Mouse (Mus musculus): ENCODE measurements at regions not wholly inside any gene's neighbourhood (a gene's known extent, or its start where the extent isn't known, plus 50 kb on each side); places are given as distances from the start of the nearest gene placed in this dataset.
A peak's percentile ranks its signal among the peaks of the same experiment; 100 is the strongest.

DNA sequence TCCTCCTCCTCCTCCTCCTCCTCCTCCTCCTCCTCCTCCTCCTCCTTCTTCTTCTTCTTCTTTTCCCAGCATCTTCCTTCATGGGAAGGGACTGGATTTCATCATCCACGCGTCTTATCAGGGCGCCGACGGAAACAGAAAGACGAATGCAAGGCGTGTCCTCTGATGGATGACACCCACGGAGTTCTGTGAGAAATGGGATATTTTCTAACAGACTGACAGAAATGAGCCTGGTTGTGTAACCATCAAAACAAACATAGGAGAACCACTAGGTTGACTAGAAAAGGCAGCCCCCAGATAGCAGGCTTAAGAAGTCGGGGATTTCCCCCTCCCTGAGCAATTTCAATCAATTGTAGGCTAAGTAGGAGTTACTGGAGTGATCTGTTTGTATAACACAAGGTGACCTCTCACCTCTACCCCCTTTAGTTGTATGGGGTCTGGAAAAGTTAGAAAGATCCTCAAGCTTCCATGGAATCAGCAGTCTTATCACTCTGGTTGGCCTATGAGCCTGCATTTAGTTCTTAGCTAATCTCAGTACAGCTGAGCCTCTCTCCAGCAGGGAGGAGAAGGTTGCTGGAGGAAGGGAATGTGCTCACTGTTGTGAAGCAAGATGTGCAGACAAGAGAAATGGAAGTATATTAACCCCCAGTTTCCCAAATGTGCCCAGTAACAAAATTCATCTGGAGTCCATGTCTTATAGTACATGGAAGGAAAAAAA lies 260.0 kb upstream of the Lyplal1 start:
- DNase-seq (ENCODE audit: low spot score in 2 of 2) = no peak

DNA sequence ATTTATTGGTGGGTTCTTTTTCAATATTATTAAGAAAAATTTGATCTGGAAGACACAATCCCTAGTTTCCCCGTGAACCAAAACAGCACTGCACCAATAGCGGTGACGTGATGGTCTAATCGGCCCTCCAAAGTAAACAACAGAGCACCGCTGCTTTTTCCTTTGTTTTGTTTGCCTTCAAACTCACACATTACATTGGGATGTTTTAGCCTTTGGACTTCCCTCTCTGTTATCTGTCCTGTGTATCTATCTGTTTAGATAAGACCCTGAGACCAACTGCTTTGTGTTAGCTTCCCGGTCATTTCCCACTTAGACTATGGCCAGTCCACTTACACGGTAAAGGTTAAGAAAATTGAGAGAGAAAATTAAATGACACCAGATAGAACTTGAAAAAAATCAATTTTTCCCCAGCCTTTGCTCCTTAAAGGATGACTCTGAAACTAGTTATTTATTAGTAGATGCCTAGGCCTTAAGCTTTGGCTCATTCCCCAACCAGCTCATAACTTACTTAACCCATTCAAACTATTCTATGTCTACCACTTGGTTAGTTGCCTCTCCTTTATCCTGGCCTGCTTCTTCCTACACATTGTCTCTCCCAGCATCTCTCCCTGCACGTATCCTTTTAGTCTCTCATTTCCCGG lies 257.0 kb upstream of the Lyplal1 start:
- no peak for DNase-seq (ENCODE audit: low spot score in 2 of 2)

DNA sequence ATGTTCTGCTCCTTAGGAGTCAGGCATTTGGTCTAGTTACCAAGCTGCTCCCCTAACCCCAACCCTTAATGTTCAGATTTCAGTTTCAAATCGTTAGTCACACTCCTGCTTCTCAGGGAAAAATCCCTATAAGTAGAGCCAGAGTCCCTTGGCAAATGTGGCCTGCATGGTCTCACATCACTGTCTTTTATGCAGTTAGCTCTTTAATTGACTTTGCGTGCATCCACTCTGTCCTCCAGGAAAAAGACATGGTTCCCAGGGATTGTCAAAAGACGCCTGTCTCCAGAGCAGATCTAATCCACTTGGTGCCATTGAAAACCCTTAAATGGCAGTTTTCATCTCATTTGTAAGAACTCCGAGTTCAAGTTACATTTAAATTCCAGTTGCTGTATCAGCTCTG lies 256.3 kb upstream of the Lyplal1 start:
- no peak for DNase-seq (ENCODE audit: low spot score in 2 of 2)

DNA sequence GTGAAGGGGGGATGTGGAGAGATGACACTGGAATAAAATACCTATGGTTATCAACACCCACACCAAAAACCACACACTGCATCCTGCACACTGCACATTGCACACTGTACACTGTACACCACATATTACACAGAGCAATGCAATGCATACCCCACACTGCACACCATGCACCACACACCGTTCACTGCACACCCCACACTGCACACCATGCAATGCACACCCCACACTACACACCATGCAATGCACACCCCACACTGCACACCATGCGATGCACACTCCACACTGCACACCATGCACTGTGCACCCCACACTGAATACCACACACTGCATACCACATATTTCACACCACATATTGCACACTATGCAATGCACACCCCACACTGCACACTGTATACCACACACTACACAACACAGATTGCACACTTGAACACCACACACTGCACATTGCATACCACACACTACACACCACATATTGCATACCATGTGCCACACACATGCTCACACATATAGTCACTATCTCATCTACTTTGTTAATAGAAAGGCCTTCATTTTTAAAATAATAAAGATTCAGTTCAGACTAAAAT lies 255.8 kb upstream of the Lyplal1 start:
- no peak for DNase-seq (ENCODE audit: low spot score in 2 of 2)

DNA sequence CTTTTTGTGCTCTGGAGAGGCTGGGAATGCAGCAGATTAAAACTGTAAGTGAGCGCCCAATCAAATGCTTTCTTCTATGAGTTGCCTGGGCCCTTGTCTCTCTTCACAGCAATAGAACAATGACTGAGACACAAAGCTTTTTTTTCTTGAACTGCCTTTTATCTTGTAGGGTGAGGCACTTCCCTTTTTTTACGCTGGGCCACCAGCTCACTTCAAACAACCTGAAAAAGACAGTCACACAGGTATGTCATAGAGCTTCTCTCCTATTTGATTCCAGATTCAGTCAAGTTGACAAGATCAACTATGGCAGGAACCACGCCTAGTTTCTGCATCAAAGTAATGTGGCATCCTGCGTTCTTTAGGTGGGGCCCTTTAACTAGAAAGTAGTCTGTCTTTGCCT lies 246.2 kb upstream of the Lyplal1 start:
- no peak for DNase-seq (ENCODE audit: low spot score in 2 of 2)

DNA sequence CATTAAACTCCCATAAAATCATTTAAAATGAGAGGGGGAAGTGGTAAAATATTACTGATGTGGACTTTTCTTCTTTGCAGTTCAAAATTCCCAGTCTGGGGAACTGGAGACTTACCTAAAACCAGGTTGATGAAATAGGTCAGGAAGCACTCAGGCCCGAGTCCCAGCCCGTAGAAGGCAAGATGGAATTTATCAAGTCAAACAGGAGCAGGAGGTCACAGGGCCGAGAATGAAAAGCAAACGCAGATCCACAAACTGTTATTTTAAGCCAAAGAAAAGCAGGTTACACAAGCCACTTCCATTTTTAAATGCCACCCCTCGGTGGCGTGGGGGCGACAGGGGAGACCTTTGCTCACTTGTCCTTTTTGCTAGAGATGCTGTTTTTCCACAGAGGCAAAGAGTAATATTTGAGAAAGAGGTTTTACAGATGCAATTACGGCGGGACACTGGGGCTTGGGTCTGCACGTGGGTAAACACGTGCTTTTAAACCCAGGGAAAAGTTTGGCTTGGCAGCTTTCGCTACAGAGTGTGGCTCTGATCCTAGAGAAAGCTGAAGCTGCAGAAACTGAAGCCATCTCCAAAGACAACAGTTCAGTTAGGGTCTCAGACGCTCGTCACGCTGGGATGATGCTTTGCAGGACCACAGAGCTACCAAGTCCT lies 241.0 kb upstream of the Lyplal1 start:
- peak in 1 of 2 experiments; percentile 49 for DNase-seq (ENCODE audit: low spot score in 2 of 2)

DNA sequence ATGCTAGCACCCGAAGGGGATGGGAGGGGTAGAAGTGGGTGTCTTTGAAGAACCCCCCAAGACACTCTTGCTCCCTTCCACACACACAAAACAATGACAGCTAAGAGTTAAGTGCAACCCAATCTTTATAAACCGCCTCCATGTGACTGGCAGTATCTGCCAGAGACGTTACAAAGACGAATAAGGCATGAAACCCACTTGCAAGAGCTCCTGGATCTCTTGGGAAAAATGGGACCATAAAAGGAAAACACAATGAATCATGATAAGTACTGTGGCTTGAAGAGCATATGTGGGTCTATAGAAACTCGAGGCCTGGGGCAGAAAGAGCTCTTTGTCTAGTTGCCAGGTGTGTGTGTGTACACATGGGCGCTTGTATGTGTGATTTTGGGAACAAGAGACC lies 237.6 kb upstream of the Lyplal1 start:
- no peak for DNase-seq (ENCODE audit: low spot score in 2 of 2)

DNA sequence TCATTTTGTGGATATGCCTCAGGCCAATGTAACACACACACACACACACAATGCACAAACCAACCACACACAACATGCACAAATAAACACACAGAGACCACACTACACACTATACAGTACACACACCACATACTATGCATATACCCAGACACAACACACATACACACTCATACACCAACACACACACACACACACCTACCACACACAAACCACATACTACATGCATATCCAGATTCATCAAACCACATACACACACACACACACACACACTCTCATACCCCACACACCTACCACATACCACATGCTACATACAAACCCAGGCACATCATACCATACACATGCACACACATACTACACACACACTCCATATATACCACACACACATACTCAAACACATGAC lies 237.0 kb upstream of the Lyplal1 start:
- no peak for DNase-seq (ENCODE audit: low spot score in 2 of 2)

DNA sequence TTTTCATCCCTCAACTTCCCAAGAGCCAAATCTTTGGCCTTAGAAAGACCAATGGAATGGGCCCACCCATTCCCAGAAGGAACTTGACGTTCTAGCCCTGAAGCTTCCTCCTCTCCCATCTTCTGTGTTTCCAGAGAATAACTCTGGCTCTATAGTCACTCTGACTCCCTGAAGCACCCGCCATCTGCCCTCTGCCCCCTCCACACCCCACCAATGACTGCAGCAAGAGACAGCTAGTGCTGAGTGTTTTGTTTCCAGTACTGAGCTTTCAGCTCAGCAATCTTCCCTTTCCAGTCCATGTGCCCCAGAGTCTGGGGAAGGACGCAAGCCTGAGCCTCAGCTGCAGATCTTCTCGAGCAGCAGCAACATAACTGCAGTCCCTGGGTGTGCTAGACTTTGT lies 233.3 kb upstream of the Lyplal1 start:
- no peak for DNase-seq (ENCODE audit: low spot score in 2 of 2)

DNA sequence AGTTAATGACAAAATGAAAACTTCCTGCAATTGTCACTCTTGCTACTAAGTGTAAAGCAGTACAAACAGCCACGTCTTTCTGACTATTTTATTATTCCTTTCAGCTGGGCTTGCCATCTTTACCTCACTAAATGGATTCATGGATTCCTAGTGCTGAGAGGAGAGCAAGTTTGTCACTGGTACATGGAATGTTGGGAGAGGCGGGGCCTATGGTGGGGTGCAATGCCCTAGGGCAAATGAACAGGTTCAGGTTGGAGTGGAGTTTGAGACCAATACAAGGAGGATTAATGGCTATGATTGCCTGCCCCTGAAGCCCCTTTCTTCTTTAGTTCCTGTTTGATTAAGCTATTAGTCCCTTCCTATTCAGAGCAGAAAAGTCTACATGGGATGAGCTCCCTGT lies 232.9 kb upstream of the Lyplal1 start:
- no peak for DNase-seq (ENCODE audit: low spot score in 2 of 2)

DNA sequence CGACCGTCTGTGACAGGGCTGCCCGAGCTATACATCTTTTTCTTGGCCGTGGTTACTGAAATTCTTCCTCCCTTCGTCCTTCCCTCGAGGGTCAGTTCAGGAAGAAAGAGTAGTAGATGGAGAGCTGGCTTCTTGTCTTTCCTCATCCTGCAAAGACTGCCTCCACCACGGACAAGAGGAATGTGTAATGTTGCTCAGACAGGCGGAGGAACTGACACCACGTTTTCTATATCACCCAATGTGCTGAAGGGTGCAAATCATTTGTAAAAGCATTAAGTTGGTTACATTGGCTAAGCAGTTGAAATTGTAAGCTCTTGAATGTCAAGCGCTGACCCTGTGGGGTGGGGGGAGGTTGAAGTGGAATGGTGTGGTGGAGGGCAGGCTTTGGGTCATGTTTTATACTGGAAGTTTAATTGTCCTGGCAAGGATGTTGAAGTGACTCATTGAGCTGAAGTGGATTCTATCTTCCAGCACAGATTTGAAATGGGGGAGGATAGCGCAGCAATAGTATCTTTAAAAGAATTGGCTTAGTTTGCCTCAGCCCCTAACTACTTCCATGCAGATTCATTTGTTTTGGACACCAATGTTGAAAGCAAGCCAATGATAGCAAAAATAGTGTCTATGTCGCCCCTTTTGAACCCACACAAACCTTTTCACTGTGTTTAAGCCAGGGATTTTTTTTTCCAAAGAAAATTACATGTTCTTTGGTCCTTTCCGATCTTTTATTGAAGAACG lies 230.5 kb upstream of the Lyplal1 start:
- DNase-seq (ENCODE audit: low spot score in 2 of 2) = no peak

DNA sequence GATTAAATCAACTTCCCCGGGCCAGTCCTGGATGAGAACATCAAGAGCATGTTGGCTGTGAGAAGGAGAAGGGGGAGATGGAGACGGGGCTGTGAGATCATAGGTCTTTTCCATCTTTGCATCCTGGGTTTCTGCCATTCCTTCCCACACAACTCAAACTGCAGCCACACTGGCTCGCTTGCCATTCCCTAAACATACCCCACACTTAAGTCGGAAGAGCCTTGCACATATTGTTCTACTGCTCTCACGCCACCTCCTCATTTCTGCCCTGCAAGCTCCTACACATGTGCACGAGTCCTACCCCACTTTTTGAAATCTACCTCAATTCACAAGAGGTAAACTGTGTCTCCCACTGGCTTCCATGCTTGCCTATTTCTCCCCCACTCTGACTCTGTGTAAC lies 228.3 kb upstream of the Lyplal1 start:
- no peak for DNase-seq (ENCODE audit: low spot score in 2 of 2)

DNA sequence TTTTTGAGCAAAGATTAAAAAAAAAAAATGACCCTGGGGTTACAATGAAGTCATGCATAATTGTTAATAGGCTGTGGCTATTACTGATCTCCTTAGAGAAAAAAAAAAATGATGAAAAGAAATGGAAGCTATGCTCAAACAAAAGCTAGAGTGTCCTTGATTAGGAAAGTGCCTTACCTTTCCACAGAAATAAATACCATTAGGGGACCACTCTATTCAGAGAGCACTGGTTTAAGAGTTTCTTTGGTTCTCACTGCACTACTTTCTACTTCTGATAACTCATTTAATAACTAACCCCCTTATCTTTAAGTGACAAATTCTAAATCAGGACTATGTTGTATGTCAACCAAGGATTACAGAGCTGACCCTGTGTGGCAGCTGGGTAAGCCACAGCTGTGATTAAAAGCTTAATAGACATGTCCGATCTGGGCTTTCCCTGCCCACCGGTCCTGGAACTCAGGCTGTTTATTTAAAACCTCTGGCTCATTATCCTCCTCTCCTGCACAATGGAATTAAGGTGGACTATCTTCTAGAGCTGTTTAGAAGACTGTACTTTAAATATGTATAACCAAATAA lies 225.9 kb upstream of the Lyplal1 start:
- no peak for DNase-seq (ENCODE audit: low spot score in 2 of 2)

DNA sequence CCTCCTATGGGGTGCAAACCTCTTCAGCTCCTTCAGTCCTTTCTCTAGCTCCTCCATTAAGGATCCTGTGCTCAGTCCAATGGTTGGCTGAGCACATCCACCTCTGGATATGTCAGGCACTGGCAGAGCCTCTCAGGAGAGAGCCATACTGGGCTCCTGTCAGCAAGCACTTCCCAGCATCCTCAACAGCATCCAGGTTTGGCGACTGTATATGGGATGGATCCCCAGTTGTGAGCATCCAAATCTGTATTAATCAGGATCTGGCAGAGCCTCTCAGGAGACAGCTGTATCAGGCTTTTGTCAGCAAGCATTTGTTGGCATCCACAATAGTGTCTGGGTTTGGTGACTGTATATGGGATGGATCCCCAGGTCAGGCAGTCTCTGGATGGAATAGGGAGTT lies 225.3 kb upstream of the Lyplal1 start:
- no peak for DNase-seq (ENCODE audit: low spot score in 2 of 2)

DNA sequence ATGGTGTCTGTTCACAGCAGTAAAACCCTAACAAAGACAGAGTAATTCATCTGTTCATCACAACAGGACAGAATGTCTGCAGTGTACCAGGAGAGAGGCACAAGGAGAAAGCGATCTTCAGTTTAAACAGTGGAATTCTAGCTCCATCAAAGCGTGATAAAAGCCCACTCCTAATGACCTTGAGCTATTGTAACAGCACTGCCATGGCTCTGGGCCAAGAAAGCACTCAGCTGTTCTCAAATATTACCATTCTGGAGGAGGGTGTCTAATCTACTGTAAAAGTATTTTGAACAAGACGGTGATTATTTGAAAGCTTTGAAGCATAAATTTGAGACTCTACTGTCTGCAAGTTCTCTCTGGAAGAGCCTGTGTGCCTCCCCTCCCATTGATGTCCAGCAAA lies 224.8 kb upstream of the Lyplal1 start:
- DNase-seq (ENCODE audit: low spot score in 2 of 2) = no peak

DNA sequence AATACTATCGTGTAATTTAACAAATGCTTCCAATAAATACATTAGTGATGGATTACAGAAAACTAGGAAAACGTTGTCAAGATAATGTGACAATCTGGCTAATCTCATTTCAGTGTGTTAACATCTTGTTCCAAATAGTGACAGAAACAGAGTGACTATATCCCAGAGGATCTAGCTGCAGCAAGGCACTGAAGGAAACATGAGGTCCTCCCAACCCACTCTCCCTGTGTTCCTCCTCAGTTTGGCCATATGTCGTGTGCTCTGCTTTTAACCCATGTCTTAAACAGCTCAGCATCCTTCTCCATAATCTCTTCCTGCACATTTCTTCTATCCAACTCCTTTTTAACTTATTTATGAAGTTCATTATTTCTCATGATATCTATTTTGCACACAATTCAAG lies 223.6 kb upstream of the Lyplal1 start:
- DNase-seq (ENCODE audit: low spot score in 2 of 2) = no peak

DNA sequence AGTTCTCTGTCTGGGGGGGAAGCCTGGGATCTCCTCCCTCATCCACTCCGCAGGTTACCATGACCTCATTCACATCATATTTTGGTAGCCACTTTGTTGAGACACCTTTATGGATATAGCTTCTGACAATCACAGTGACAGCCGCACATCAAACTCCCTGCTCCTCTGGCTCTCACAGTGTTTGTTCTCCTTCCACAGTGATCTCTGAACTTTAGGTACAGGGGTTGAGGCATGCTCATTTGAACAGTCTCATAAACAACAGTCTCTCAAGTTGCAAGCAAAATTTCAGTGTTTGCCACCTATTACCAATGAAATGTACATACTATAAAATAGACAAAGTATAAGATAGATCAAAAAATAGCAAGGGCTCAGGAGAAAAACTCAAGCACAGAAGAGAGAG lies 200.2 kb upstream of the Lyplal1 start:
- no peak for DNase-seq (ENCODE audit: low spot score in 2 of 2)

DNA sequence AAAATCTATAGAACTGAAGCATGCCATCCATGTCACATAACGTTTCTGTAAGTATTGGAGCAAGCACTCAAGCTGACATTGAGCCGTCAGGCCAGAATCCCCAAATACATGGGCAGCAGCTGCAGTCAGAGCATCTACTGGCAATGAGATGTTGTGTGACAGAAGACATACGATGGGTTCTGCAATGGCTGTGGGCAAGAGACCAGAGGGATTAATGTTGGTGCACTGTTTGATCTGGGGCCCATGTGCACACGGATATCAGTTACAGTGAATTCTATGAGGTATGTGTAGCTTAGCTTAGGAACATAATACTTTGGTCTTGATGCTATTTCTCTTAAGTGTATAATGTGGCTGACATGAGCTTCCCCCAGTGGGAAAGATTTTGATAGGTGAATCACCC lies 197.1 kb upstream of the Lyplal1 start:
- DNase-seq (ENCODE audit: low spot score in 2 of 2) = no peak

DNA sequence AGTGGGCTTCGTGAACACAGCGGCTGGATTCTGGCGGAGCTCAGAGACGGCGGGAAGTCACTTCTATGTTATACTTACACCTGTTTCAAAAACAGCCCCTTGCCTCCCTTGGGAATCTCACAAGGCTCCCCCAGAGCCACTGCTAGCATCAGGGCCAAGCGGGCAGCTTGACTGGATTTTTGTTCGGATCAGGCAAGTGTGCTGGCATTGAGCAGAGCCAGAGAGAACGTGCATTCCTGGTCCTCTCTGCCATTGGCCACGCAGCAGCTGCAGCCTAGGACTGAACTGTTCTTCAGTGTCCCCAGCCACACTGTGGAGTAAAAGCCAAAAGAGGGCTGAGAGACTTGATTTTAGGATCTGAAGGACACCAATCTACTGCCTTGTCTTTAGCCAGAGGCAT lies 195.6 kb upstream of the Lyplal1 start:
- no peak for DNase-seq (ENCODE audit: low spot score in 2 of 2)

DNA sequence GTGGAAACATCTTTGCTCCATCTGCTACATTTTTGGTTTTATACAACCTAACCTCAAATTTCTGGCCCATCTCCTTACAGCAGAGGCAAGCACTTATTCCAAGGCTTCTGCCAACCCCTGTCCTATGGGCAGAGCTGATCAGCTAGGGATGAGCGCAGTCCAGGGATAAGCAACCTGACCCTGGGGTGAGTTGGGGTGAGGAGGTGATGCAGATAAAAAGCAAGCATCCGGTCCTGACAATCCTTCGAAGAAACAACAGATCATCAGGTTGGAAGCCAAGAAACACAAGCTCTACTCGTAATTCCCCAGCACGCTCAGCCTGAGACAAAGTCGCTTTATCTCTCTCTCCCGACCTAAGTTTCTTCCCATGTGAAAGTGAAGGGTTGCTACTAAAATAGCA lies 194.9 kb upstream of the Lyplal1 start:
- no peak for DNase-seq (ENCODE audit: low spot score in 2 of 2)

DNA sequence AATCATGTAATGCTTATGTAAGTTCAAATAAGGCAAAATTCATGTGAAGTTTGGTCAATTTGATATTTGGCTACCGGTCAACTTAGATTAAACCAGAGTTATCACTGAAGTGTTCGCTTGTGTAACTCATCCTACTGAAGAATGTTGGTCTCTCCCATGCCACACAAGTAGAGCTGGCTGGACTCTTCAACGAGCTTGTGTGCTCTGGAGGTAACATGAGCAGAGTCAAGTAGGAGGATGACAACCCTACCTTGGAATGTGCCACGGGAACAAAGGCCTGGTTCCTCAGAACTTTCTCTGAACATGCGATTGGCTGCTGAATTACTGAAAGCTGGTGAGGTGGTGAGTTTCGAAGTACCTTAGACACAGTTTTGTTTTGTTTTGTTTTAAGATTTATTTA lies 190.5 kb upstream of the Lyplal1 start:
- no peak for DNase-seq (ENCODE audit: low spot score in 2 of 2)

DNA sequence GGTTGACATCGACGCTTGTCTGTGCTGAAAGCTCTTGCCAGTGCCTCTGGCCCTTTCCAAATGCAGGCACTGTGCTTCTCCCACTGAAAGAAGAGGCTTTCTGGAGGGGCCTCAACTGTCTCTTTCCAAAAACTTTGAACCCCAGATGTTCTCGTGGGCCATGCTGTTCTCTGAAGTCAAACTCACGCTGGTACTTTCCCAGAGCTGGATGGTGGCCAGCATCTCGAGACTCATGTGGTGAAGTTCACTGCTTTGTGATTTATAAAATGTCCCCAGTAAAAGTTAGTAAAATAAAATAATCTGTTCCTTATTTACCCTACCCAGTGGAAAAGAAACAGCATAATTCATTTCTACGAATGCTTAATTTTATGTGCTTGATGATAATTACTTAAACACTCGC lies 180.4 kb upstream of the Lyplal1 start:
- no peak for DNase-seq (ENCODE audit: low spot score in 2 of 2)

Measured in urinary bladder, postnatal 36 days (tissue).